Mouse (Mus musculus) right cerebral cortex, adult 2 months (tissue): Measurements from ENCODE around the gene Col15a1.

ENCODE experiments used
- DNase-seq, 2 experiments: peaks; one replicate each; pipeline ENCODE4 v3.0.0; 2021 to 2022; ENCODE audit warnings: low spot score in 2 of 2

Col15a1 gene

GRCm38 (mm10) chr4:47207969-47208420, at the start of gene Col15a1:
Col15a1 (plus strand) TSS chr4:47208161.
- DNase-seq = no peak

- DNase-seq = no peak
Measured at GRCm38 (mm10) chr4:47161103-47161755, 46.7 kb upstream of the Col15a1 start.

DNA sequence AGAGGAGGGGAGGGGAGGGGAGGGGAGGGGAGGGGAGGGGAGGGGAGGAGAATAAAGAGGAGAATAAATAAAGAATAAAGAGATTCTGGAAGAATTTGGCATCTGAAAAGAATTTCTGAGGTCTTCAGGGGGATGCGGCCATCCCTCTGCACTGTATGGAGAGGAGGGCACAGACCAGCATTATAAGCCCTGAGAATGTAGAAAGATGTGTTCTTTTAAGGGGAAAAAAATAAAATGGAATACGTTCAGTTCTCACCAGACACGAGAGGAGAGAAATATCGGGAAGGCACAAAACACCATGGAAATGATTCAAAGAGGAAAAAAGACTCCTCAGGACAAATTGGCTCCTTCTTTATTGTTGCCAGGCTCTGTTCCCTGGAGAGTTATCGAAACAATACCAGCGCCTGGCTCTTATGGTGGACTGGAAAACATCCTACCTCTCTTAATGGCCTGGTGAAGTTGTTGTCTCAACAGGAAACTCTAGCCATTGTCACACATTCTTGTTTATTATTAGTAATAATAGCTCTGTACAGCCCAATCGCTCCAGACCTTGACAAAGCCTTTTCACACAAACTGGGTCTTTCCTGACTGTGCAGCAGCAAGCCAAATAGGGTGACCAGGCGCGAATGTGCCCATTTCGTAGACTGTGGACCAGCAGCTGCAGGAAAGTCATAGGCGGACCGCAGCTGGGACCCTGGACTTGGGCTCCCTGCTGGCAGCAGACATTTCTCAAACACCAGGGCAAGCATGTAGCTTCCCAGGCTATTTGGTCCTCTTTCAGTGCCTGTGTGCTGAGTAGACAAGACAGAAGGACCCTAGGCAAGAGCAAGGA, 46.0 kb upstream of the Col15a1 start:
- no peak for DNase-seq

DNA sequence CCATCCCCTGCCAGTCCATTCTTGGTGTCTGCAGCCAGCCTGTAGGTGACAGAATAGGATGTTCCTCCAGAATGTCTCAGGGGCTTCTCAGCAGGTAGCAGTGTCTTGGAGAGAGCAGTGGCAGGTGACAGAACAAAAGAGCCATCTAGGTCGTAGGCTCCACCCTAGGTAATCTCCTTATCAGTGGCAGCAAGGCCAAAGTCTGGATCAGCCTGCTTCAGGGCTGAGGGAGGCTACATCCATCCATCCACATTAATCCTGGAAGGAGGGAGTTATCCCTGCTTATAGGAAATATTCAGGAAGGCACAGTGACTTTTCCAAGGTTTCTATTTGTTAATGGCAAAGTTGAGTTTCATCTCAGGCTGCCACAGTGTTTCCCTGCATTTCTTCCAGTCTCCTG, 35.6 kb upstream of the Col15a1 start:
- no peak for DNase-seq

- no peak for DNase-seq
Measured at GRCm38 (mm10) chr4:47177101-47177500, 30.9 kb upstream of the Col15a1 start.

GRCm38 (mm10) chr4:47178261-47178961, 29.6 kb upstream of the Col15a1 start:
- no peak for DNase-seq

GRCm38 (mm10) chr4:47179535-47179934, 28.4 kb upstream of the Col15a1 start:
- no peak for DNase-seq

- DNase-seq = no peak
Measured at GRCm38 (mm10) chr4:47184058-47184661, 23.8 kb upstream of the Col15a1 start.

GRCm38 (mm10) chr4:47186514-47186913, 21.4 kb upstream of the Col15a1 start:
- no peak for DNase-seq

GRCm38 (mm10) chr4:47196173-47196572, 11.8 kb upstream of the Col15a1 start:
- DNase-seq = no peak

GRCm38 (mm10) chr4:47203643-47204042, 4.3 kb upstream of the Col15a1 start:
- DNase-seq = no peak

DNA sequence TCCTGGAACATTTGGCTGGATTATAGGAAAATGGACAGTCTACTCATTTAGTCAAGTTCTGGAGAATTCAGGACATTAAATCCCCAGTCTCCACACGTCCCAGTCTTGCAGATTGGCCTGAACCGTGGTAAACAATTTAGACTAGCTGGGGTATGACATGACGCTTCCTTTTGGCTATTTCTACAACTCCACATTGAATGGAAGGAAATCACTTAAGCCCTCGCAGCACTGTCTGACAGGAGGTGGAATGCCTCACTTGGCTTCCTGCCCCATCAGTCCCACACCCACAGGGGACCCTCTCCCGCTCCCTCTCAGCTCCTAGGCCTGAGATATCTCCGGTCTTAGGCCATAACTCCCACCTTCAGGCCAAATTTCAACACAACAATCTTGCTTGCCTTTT, 2.1 kb upstream of the Col15a1 start:
- no peak for DNase-seq

- DNase-seq = no peak
Measured at GRCm38 (mm10) chr4:47208421-47208991, 545 bp downstream of the Col15a1 start.

DNA sequence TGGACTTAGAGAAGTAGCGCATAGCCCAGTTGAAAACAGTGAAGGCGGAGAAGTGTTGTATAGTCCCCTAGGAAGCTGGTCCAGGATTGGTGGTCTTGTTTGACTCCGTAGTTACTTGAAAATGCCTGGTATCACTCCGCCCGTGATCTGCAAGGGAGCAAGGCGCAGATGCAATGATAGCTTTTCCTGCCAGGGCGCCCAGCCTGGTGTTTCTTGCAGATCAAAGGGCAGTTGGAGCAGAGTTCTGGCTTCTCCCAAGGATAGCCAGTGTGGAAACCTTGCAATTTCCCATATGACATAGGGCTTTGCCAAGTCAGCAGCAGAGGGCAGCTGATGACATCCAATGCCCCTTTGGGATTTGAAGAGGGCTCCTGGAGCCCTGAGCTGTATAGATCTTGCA, 1.5 kb downstream of the Col15a1 start:
- no peak for DNase-seq

DNA sequence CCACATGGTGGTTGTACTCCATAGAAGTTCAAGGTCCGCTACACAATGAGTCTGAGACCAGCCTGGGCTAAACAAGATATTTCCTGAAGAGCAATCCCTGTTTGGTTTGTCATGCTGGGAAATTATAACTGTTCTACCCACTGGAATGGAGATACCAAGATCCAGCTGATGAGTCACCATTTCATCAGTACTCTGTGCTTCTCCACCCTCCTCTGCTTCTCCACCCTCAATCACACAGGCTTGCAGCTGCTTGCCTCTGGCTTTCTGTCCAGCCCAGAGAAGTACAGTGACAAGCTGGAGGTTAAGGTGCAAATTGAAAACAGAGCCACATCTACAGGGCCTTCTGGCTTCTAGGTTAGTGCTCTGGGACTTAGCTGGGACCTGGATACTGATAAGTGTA, 10.9 kb downstream of the Col15a1 start:
- no peak for DNase-seq

DNA sequence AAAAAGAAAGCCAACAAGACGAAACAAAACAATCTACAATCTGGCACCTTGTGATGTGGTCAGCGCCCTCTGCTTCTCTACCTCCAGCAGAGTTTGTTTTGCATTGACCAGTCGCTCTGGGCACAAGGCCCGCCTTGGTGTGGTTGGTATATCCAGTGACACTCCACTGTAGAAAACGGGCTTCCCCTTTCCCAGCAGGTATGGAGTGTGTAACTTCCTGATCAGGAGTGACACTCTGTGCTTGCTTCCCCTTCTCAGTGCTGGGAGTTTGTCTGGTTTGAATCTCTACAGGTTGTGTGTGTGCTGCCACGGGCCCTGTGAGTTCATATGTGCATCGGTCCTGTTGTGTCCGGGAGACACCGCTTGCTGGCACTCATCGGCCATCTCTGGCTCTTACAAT, 11.4 kb downstream of the Col15a1 start:
- DNase-seq = no peak

DNA sequence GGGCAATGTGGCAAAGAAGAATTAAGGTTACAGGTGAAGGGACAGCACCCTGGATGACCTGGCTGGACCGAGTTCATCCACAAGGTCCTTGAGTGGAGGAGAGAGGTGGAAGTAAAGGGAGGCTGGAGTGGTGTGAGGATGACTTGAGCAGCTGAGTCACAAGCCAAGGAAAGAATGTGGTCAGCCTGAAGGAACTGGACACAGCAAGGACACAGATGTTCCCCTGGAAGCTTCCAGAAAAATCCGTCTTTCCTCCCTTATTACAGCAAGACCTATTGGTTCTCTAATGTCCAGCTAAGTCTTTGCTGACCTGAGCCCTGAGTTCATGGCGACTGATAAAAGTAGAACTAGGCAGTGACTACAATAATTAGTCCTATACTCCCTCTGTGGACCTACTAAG, 12.6 kb downstream of the Col15a1 start:
- no peak for DNase-seq

GRCm38 (mm10) chr4:47222146-47222545, 14.2 kb downstream of the Col15a1 start:
- DNase-seq = no peak

- peak; percentile 58 to 72 for DNase-seq
Measured at GRCm38 (mm10) chr4:47225920-47226319, 18.0 kb downstream of the Col15a1 start.

DNA sequence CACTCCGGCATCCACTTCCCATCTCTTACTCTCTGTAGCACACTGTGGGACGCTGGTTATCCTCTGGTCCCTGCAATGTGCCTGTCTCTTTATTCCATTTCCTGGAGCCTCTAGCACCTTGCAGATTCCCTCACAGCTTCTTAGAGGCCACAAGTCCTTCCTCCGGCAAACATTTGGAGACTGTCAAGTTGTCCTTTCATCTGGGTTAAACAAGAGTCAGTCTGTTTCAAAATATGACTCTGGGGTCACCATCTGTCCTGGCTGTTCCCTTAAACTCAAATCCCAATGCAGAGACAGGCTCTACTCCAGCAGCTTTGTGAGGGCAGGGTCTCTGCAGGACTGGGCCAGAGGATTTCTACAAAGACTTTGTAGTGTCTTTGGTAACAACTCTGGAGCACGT, 19.1 kb downstream of the Col15a1 start:
- DNase-seq = no peak

DNA sequence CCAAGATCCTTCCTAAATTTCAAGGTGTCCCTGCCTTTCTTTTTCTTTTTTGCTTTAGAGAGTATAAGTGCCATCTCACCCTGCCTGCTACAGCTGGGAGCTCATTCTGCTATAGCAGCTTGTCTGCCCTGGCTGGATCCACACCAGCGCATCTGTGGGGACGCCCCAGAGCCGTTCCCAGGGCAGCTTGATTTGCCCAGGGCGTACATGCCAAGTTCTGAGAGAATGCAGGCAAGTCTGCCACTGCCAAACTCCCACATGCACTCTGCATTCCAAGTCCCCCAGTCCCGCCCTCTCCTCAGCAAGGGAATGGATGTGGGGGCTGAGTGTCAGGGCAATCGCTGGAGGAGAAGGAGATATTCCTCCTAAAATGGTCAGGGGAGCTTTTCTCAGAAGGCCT, 19.8 kb downstream of the Col15a1 start:
- peak; percentile 60 to 72 for DNase-seq

- DNase-seq = no peak
Measured at GRCm38 (mm10) chr4:47228945-47229344, 21.0 kb downstream of the Col15a1 start.
